Mouse (Mus musculus): ENCODE measurements around the gene Ncbp2.
"Not testable (repeated sequence)": the region's sequence is repeated elsewhere in the genome, so short reads cannot be mapped to it uniquely, and the experiment has no call there.

Ncbp2 gene

DNA sequence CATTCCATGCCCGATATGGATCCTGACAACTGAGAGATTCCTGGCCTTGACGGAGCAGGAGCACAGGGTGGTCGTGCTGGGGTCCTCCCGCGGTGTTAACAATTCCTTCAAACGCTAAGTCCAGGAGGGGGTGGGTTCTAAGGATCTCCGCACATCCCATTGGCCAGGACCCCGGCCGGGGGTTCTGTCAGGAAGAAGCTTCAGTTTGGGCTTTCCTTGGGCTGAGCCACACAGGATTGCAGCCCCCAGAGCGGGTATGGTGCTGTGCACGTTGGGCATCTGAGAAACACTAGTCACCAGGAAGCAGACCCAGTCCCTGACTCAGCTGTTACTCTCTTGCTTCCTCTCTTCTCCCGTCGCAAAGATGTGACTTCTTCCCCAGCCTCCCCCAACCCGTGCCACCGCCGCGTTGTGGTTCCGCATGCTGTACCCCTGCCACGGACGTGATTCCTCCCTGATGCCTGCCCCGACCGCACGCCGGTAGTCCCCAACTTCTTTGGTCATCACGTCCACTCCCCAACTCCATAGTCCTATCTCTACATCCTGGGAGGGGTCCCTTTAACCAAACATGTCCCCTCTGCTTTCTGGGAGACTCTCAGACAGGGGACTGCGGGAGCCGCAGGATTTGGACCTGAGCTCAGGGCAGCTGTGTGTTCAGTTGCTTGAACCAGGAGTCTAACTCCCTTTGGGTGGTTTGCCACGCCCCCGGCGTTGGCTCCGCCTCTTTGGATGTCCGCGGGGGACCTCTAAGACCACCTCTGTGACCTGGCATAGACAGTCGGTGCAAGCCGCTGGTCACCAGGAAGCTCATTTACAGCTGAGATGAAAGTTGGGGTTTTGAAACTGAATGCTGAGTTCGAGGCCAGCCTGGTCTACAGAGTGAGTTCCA, 13.0 kb upstream of the Ncbp2 start:
- no peak for DNase-seq

DNA sequence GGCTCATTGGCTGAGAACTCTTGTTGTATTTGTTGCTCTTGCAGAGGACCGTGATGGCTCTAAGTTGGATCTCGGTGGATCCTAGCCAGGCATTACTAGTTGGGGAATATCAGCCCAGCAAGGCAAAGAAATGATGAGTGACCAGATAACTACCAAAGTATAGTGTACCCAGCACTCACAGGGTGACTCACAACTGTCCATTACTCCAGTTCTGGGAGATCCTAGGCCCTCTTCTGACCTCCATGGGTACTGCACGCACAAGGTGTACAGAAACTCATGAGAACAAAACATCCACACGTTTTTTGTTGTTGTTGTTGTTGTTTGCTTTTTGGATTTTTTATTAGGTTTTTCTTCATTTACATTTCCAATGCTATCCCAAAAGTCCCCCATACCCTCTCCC, 11.7 kb upstream of the Ncbp2 start:
- no peak for DNase-seq

DNA sequence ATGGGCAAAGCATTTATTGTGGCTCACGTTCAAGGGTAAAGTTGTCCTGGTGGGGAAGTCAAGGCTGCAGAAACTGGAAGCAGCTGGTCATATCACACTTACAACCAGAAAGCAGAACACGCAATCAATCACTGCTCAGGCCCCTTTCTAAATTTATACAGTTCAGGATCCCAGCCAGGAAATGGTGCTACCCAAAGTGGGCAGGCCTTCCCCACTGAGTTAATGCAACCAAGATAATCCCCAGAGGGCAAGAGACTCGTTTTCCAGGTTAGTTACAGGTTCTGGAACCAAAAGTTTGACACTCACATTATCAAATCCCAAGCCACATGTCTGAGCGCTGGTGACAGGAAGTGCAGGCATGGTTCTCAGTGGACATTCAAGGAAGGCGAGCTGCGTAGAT, 9.5 kb upstream of the Ncbp2 start:
- DNase-seq, result no peak

DNA sequence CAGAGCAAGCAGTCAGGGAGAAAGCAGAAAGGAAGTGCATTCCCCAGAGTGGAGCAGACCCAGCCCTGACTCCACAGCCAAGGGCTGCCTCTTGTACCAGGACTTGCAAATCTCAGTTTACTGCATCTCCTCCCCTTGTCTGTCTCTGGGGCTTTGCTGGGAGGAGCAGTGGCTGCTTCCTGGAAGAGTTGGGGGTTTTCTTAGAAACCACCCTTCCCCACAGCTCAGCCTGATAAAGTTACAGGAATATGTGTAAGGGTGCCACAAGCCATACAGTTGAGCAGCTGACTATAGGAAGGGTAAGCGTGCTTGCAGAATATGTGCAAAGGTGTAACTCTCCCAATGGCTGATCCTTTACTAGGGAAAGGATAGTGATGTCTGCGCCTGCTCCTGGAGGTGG, 7.7 kb upstream of the Ncbp2 start:
- DNase-seq, result no peak

DNA sequence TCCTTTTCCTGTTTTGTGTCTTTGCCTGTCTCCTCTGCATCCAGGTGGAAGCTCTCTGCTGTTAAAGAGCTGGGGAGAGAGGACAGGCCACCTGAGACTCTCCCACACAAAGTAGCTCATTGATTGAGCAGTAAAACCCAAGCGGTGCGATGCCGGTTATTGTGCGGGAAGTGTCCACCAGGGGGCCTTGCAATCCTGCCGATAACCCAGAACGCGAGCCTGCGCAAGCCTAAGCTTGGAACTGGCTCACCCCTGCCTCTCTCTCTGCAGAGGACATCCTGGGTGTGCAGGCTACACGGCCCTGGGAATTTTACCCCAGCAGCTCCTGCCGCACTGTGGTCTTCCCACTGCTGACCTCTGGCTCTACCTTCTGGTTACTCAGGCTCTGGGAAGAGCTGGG, 4.3 kb upstream of the Ncbp2 start:
- DNase-seq, result peak; percentile 49 to 81

DNA sequence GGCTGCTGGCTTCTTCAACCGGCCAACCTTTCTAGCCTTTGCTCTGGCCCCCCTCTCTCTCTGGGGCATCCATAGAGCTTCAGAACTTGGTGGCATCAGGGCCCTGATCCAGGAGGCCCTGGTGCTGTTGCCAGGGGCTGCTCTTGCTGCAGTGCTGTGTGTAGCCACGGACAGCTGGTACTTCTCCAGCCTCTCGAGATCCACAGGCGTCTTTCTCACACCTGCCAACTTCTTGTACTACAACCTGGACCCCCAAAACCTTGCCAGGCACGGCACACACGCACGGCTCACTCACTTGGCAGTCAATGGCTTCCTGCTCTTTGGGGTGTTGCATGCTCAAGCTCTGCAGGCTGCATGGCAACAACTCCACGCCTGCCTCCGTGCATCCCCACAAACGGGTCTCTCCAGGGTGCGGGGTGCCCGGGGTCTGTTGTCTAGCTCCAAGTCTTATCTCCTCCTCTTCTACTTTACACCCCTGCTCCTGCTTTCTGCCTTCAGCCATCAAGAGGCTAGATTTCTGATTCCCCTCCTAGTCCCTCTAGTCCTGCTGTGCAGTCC, 3.5 kb upstream of the Ncbp2 start:
- no peak for DNase-seq

DNA sequence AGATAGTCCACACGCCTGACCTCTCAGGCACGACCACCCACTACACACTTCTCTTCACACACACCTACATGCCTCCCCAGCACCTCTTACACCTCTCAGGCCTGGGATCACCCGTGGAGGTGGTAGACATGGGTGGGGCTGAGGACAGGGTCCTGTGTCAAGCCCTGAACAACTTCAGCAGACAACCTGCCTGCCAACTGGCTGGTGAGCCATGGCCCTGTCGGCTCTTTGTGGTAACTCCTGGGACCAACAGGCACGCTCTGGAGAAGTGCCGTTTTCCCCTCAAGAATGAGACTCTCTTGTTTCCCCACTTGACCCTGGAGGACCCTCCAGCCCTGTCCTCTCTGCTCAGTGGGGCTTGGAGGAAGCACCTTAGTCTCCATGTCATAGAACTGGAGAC, 2.9 kb upstream of the Ncbp2 start:
- DNase-seq, result no peak

DNA sequence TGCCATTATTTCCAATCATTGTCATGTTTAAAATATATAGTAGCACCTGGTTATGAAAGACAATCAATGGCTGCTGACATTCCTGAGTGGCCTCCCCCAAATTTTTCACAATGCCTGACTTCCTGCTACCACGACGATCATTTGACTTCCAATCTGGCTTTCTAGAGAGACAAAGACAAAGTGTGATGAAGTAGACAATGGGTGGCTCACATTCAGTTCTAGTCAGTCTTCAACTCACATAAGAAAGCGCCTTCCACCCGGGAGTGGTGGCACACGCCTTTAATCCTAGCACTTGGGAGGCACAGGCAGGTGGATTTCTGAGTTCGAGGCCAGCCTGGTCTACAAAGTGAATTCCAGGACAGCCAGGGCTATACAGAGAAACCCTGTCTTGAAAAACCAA, 2.3 kb upstream of the Ncbp2 start:
- DNase-seq, result not testable (repeated sequence)

DNA sequence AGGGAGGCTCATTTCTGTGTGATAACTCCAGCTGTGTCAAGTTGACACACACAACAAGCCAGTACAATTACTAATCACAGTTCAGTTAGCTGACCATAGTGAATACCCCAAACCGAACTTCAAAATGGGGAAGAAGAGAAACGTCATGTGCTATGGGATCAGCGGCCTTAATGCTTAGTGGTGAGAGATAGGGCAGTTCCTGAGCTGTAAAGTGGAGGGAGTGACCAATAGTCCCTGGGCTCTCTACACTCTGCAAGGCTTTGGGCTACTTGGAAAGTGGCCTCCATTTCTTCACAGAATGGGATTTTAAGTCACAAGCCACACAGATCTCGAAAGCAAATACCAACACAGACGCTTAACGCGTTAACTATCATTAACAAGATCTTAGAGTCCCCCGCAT, 980 bp upstream of the Ncbp2 start:
- no peak for DNase-seq

DNA sequence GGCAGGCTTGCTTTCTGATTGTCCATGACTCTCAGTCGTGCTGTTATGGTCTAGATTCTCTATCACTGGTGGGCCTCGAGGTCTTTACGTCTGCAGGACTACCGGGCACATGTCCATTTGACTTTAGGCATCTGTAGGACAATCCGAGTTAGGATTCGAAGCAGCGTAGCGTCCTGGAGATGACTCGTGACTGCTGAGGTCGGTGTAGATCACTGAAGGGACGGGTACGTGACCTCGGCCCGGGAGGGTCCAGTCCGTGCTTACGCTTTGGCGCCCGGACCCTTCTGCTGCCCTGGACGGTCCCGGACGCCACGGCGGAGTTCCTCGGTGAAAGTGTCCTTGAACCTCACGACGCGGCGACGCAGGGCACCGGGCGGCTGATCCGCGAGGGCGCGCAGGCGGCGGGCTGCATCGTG, 404 bp upstream of the Ncbp2 start:
- DNase-seq, result peak in 1 of 2 experiments; percentile 35

DNA sequence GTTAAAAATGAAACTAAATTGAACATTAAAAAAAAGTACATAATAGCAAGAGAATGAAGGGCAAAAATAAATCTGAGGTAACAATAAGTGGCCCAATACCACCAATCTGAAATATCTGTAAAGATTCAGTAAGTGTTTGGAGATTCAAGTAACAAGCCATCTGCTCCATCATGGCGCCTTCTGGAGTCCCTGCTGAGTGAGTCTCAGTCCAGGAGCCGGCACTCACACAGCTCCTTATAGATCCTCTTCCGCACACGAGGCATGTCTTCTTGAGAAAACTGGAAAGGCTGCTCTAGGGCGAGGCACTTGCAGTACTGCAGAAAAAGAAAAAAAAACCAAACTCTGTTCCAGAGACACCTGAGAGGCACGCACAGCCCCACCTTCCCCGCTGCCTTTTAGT, 14.9 kb downstream of the Ncbp2 start:
- DNase-seq, result no peak

DNA sequence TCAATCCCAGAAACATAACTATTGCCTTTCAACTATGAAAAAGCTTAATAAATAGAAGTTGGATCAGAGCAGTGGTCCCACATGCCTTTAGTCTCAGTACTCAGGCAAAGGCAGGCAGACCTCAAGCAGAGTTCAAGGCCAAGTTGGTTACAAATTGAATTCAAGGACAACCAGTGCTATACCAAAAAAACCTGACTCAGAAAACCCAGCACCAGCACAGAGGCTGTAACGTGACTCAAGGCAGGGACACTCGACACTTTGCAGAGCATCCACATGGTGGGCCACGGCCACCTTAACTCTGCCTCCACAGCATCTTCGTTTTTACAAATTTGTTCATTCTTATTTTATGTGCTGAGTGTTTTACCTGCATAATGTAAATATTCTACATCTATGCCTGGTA, 26.9 kb downstream of the Ncbp2 start:
- DNase-seq, result no peak

DNA sequence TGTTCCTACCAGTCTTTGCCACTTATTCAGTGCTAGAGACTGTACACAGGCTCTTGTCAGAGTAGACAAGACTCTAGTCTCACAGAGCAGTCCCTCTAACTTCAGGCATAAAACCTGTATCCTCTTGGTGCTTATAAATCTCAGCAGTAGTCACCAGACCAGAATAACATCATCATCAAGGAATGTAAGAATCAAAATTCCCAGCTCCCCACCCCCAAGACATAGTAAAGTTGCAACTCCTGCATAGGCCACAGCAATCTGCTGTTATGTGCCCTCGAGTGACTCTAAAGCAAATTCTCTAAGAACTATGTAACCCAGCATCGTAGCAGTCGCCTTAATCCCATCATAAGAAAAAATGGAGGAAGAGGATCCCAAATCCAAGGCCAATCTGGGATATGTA, 31.2 kb downstream of the Ncbp2 start:
- no peak for DNase-seq

DNA sequence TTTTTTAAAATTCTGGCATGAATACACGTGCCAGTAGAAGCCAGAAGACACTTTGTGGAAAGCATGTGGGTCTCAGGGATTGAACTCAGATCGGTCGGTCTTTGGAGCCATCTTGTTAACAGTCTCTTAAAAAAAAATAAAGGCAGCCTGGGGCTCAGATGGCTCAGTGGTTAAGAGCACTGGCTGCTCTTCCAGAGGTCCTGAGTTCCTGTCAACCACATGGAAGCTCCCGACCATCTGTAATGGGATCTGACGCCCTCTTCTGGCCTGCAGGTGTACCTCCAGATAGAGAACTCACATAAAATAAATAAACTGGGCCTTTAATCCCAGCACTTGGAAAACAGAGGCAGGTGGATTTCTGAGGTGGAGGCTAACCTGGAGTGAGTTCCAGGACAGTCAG, 32.6 kb downstream of the Ncbp2 start:
- DNase-seq, result no peak

DNA sequence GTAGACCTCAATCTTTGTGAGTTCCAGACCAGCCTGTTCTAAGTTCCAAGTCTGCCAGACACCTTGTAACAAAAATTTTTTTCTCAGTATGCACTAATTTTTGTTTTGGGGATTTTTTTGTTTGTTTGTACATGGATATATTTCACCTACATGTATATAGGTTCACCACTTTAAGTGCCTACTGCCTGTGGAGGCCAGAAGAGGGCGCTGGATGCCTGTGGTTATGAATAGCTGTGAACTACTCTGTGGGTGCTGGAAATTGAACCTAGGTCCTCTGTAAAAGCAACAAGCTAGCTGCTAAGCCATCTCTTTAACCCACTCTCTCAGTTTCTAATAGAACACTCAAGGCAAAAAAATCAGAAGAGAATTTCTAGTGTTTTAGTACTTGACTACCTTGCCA, 43.7 kb downstream of the Ncbp2 start:
- no peak for DNase-seq

DNA sequence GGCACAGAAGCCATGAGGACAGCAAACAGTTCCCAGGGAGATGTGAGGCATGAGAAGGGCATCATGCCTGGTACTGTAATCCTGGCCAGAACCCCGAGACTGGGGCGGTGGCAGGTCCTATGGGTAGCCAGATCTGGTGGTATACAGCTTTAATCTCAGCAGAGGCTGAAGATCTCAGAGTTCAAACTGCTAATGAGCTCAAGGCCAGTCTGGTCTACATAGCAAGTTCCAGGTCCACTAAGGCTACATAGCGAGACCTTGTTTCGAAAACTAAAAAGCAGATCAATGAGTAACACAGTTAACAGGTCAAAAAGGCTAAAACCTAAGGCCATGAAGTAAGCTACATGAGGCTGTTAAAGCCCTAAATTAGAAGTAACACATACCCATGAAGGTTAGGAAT, 44.9 kb downstream of the Ncbp2 start:
- DNase-seq, result no peak

DNA sequence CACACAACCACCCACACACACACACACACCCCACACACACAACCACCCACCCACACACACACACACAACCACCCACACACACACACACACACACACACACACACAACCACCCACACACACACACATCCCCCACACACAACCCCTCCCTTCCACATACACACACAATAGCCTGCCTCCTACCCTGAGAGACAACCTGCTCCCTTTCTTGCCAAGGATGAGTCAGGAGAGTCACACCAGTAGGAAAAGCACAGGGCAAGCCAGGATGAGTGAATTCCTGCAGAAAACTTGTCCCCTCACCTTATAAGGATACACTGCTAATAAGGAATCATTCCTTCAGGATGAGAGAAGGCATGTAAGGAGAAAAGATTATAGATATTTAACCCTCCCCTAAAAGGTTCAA, 45.6 kb downstream of the Ncbp2 start:
- no peak for DNase-seq

DNA sequence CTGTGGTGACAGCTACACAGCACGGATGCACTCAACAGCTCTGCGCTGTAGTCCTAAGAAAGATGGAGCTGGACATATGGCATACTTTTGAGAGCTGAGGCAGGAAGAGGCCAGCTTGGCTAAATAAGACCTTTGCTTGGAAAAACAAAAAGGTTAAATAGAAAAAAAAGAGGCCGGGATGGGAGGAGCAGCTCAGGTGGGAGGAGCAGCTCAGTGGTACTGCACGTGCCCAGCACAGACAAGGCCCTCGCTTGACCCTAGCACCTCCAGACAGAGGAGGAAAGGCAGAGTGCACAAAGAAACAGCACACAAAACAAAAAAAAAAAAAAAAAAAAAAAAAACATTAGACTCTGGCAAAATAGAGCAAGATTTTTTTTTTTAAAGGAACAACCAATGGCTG, 48.1 kb downstream of the Ncbp2 start:
- DNase-seq, result peak in 1 of 2 experiments; percentile 18

DNA sequence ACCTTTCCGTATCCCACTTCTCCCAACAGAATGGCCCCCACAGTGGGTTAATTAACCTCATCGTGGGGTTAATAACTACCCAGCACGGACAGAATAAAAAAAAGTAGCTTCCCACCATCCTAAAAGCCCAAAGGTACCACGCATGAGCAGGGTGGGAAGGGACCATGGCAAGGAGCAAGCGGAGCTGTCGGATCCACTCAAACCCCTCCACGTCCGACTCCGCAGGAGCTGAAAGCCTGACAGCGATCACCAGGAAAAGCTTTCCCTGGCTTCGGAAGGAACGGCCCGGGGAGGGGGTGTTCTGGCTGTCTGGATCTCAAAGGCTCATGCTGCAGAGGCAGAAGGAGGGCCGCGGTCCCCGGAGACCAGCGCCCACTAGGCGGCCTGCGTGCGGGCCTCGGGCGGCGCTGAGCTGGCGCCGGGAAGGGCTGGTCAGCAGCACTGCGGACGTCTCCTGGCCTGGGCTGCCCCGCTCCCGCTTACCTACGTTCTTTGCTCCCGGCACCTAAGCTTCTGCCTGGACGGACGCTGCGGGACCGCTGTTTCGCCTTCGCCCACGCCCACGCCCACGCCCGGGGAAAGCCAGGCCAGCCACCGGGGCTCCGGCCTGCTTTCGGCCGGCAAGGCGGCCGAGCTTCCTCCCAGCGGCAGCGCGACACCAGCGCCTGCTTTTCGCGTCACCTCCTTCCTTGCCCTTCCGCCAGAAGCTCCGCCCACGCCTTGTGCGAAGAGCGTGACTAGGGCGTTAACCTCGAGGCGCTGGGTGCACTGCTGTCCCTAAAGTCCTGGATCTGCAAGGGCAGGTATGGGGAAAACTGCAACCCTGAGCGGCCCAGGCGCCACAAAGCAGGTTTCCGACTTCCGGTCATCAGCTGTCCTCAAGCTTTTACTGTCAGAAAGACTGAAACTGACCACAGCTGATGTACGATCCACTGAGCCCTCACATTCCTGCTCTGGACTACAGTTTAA, 54.5 kb downstream of the Ncbp2 start, which contains the start of gene Senp5:
TSS of gene Senp5 (minus strand) at position 779 of the 969 bp plus-strand sequence.
- peak; percentile 93 to 94 for DNase-seq

DNA sequence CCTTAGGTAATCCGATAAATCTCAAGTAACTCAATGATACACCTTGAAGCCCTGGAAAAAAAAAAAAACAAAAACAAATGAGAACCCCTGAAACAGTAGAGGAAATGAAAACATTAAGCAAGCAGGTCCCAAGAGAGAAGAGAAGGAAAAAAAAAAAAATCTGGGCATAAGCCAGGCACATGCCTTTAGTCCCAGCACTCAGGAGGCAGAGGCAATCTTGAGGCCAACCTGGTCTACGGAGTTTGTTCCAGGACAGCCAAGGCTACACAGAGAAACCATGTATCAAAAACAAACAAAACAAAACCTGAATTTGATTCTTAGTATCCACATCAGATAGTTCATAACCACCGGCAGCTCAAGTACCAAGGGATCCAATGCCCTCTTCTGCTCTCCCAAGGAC, 56.4 kb downstream of the Ncbp2 start:
- DNase-seq, result no peak

DNA sequence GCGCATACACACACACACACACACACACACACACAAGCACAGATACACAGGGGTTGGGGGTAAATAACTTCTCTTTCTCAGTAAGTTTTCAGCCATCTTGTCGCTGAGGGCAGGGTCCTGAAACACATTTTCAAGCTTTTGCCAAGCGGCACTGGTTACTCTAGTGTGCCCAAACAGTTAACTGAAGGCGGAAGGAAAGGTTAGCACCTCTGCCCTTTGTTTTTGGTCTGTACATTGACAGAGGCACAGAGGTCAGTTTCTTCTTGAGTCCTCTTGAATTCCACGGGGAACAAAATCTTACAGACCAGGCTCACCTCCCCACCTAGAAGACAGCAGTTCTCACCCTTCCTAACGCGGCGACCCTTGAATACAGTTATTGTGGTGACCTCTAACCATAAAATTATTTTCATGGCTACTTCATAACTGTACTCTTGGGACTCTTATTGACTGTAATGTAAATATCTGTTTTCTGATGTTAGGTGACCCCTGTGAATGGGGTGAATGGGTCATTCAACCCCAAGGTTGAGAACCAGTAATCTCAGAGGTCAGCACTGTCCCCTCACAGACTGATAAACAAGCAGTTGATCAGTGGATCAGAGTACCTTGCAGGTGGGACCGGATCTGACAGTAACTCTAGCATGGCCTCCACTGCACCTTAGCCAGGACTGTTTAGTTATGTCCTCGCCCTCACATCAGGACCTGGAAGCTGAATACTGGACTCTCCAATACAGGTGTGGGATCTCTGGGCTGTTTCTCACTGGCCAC, 60.4 kb downstream of the Ncbp2 start:
- DNase-seq, result no peak

DNA sequence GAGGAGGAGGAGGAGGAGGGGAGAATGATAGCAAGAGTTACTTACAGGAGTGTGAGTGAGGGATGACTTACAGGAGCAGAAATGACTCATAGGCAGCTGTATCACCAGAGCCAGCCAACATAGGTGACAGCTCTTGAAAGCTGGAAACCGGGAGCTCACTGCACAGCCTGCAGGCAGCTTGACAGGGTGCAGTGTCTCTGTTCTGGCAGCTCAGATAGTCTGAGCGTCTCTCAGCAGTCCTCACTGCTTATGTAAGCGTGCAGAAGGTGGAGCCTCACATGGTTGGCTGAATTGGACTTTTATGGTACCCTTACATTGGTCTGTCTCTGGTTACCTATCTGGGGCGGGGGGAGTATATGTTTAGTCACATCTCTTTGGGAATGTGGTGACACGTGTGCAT, 61.6 kb downstream of the Ncbp2 start:
- peak in 1 of 2 experiments; percentile 18 for DNase-seq

DNA sequence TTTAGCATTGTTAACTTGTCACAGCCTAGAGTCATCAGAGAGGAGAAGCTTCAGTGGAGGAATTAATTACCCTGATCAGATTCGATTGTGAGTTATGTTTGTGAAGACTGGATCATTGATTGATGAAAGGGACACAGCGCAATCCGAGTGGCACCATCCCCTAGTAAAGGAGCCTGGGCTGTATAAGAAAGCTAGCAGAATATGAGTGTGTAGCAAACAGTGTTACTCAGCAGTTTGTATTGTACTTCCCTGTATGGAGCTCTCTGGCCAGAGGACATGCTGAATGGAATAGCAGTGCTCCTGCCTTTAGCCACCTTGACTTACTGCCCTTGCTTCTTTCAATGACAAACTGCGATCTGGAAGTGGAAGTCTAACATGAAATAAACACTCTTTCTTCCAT, 62.0 kb downstream of the Ncbp2 start:
- DNase-seq, result no peak
